Mouse (Mus musculus) frontal cortex, postnatal 10 days (tissue): ENCODE measurements at regions not wholly inside any gene's neighbourhood (a gene's known extent, or its start where the extent isn't known, plus 50 kb on each side); places are given as distances from the start of the nearest gene placed in this dataset.

Experiments
- DNase-seq, 2 experiments: peaks; one replicate each; pipeline ENCODE4 v3.0.0; 2022; ENCODE audit warnings: low spot score in 2 of 2, mixed read lengths in 1 of 2

- DNase-seq: no peak
These were observed 732.9 kb upstream of the 2610301B20Rik start for GRCm38 (mm10) chr4:10141238-10141934.

GRCm38 (mm10) chr4:10149911-10150310 lies 724.4 kb upstream of the 2610301B20Rik start:
- DNase-seq: no peak

- DNase-seq: peak in 1 of 2 experiments; percentile 9
These were observed 723.8 kb upstream of the 2610301B20Rik start for GRCm38 (mm10) chr4:10150501-10150900.

- DNase-seq: no peak
These were observed 718.5 kb upstream of the 2610301B20Rik start for GRCm38 (mm10) chr4:10155705-10156390.

- DNase-seq: no peak
These were observed 684.4 kb upstream of the 2610301B20Rik start for GRCm38 (mm10) chr4:10189896-10190295.

GRCm38 (mm10) chr4:10197245-10197943 lies 676.9 kb upstream of the 2610301B20Rik start:
- no peak for DNase-seq

GRCm38 (mm10) chr4:10201835-10202234 lies 672.5 kb upstream of the 2610301B20Rik start:
- DNase-seq: no peak

- no peak for DNase-seq
These were observed 670.1 kb upstream of the 2610301B20Rik start for GRCm38 (mm10) chr4:10204224-10204623.

GRCm38 (mm10) chr4:10209324-10209923 lies 664.9 kb upstream of the 2610301B20Rik start:
- DNase-seq: no peak

GRCm38 (mm10) chr4:10211303-10211702 lies 663.0 kb upstream of the 2610301B20Rik start:
- DNase-seq: no peak

GRCm38 (mm10) chr4:10235324-10235723 lies 639.0 kb upstream of the 2610301B20Rik start:
- DNase-seq: no peak

GRCm38 (mm10) chr4:10242117-10242516 lies 632.2 kb upstream of the 2610301B20Rik start:
- no peak for DNase-seq

GRCm38 (mm10) chr4:10242909-10243308 lies 631.4 kb upstream of the 2610301B20Rik start:
- DNase-seq: no peak

- no peak for DNase-seq
These were observed 620.1 kb upstream of the 2610301B20Rik start for GRCm38 (mm10) chr4:10254029-10254690.

GRCm38 (mm10) chr4:10257537-10257936 lies 616.8 kb upstream of the 2610301B20Rik start:
- no peak for DNase-seq

GRCm38 (mm10) chr4:10260351-10260750 lies 613.9 kb upstream of the 2610301B20Rik start:
- DNase-seq: no peak

GRCm38 (mm10) chr4:10265942-10266341 lies 608.4 kb upstream of the 2610301B20Rik start:
- no peak for DNase-seq

GRCm38 (mm10) chr4:10285562-10285961 lies 588.7 kb upstream of the 2610301B20Rik start:
- no peak for DNase-seq

- DNase-seq: no peak
These were observed 584.0 kb upstream of the 2610301B20Rik start for GRCm38 (mm10) chr4:10290326-10290725.

GRCm38 (mm10) chr4:10295012-10295530 lies 579.2 kb upstream of the 2610301B20Rik start:
- no peak for DNase-seq

GRCm38 (mm10) chr4:10296220-10296619 lies 578.1 kb upstream of the 2610301B20Rik start:
- DNase-seq: no peak
